8 mouse cellular contexts compared by ENCODE assay signal in genomic region chr2:92055831-92056236, GRCm38 (mm10). TPM values are rescaled to one million over a fixed set of nuclear protein-coding genes. Genes with fewer than 3 reads are reported as not detected.
DNase-seq lines count a peak whose midpoint lies in the region; ATAC-seq lines count a peak whose summit lies in the region.

No protein-coding gene starts in this region.

- peak overlapping the region; percentile 42 for H3K4me3 ChIP-seq in midbrain, embryonic 15.5 days

- peak; percentile 63 for DNase-seq in cerebellum, adult 11 months
- DNase-seq in embryo, embryonic 11.5 days (ENCODE audit: low read depth, low spot score) = peak; percentile 54
- peak; percentile 45 for DNase-seq in heart, adult 8-10 months (ENCODE audit: low spot score)
- peak; percentile 57 for DNase-seq in kidney, adult 9 months
- peak; percentile 58 for DNase-seq in liver
- DNase-seq in spleen, postnatal 10 days (ENCODE audit: low spot score in 2 of 2) = peak; percentile 12 to 59

- H3K9me3 ChIP-seq in midbrain, embryonic 15.5 days = no peaks in the 10 kb centered on the region

- H3K36me3 ChIP-seq in midbrain, embryonic 15.5 days (replicated peaks) = no peaks in the 10 kb centered on the region

- peak overlapping the region; percentile 57; the same call in 1 of the 2 replicates for H3K27ac ChIP-seq in midbrain, embryonic 15.5 days

- 0 out of 2 replicates have a peak overlapping the region, but pooled peaks have one; percentile 29 for H3K9ac ChIP-seq in midbrain, embryonic 15.5 days

- WGBS in midbrain, embryonic 15.5 days = under 1% methylated on average over 14 of the region's 14 CpGs

- peak overlapping the region; percentile 83 for H3K4me2 ChIP-seq in midbrain, embryonic 15.5 days

- peaks cover 24% of the 10 kb centered on the region for H3K4me1 ChIP-seq in midbrain, embryonic 15.5 days

- no peak for ATAC-seq in cerebellum, adult (ENCODE audit: insufficient number of reproducible peaks, low FRiP score, low TSS enrichment)
- ATAC-seq in midbrain, embryonic 15.5 days (replicated peaks) = peak; percentile 45; the same call in 1 of the 2 replicates

- peaks cover 32% of the 10 kb centered on the region for H3K27me3 ChIP-seq in midbrain, embryonic 15.5 days (replicated peaks)

RNA-seq across cellular contexts. Expression of gene Creb3l1, which starts 31.5 kb away (rescaled TPM):
- 1 to 10 TPM; 2.5 to 4.0 (median 3.1) TPM for total RNA-seq in heart, adult 8-10 months (2022)
- polyA plus RNA-seq in midbrain, embryonic 15.5 days (2015; fragmentation: Nextera tagmentation; extraction: Ambion mirVana) = 1.6 TPM in 2 replicates

RNA-seq across cellular contexts. Expression of gene Phf21a, which starts 37.1 kb away (rescaled TPM):
- total RNA-seq in heart, adult 8-10 months (2022) = 10 to 100 TPM; 24.3 to 30.5 (median 28.2) TPM
- 37.2 and 40.4 TPM in 2 replicates for polyA plus RNA-seq in midbrain, embryonic 15.5 days (2015; fragmentation: Nextera tagmentation; extraction: Ambion mirVana)
